Mouse (Mus musculus): ENCODE results near the gene Trpm3. TPM values are rescaled to one million over a fixed set of nuclear protein-coding genes. Genes with fewer than 3 reads are reported as not detected.
A peak's percentile ranks its signal among the peaks of the same experiment; 100 is the strongest.

Trpm3 gene
- polyA plus RNA-seq, 1 experiment from 2014 or later, result 0.51 TPM

- TF ChIP-seq EP300 (IDR thresholded peaks at IDR 0.05), result no peak
- Histone ChIP-seq H3K4me3 (ENCODE audit: low read depth, low read length) (no peak overlapping the region), H3K4me1 (ENCODE audit: insufficient read depth, low read depth, low read length) (no peaks in the 10 kb centered on the region), H3K9ac (replicated peaks; ENCODE audit: low read depth) (no peak overlapping the region), H3K36me3 (ENCODE audit: insufficient read depth, low read length) (no peaks in the 10 kb centered on the region), H3K27me3 (replicated peaks; ENCODE audit: insufficient read depth, low read length) (no peaks in the 10 kb centered on the region), H3K4me2 (replicated peaks; ENCODE audit: low read depth, low read length) (no peak overlapping the region), H3K9me3 (ENCODE audit: low read length) (no peaks in the 10 kb centered on the region), H3K27ac (ENCODE audit: low read length) (no peak overlapping the region)
- ATAC-seq, result peak; percentile 61
- peak; percentile 44 for DNase-seq (ENCODE audit: low spot score)
- WGBS, result 54% methylated on average over 7 of the region's 7 CpGs
Measured at GRCm38 (mm10) chr19:22901892-22902291, 763.0 kb downstream of the Trpm3 start.

GRCm38 (mm10) chr19:22902386-22902785 is 763.5 kb downstream of the Trpm3 start:
- Histone ChIP-seq H3K4me2 (replicated peaks; ENCODE audit: low read depth, low read length) (no peak overlapping the region), H3K4me3 (ENCODE audit: low read depth, low read length) (no peak overlapping the region), H3K27me3 (replicated peaks; ENCODE audit: insufficient read depth, low read length) (no peaks in the 10 kb centered on the region), H3K4me1 (ENCODE audit: insufficient read depth, low read depth, low read length) (no peaks in the 10 kb centered on the region), H3K36me3 (ENCODE audit: insufficient read depth, low read length) (no peaks in the 10 kb centered on the region), H3K27ac (ENCODE audit: low read length) (no peak overlapping the region), H3K9me3 (ENCODE audit: low read length) (no peaks in the 10 kb centered on the region), H3K9ac (replicated peaks; ENCODE audit: low read depth) (no peak overlapping the region)
- 89% methylated on average over 6 of the region's 6 CpGs for WGBS
- DNase-seq (ENCODE audit: low spot score), result no peak
- ATAC-seq, result no peak
- TF ChIP-seq EP300 (IDR thresholded peaks at IDR 0.05) (no peak), CTCF (IDR thresholded peaks at IDR 0.05) (no peak)

- no peak for DNase-seq (ENCODE audit: low spot score)
- Histone ChIP-seq H3K4me1 (ENCODE audit: insufficient read depth, low read depth, low read length) (no peaks in the 10 kb centered on the region), H3K4me2 (replicated peaks; ENCODE audit: low read depth, low read length) (no peak overlapping the region), H3K9me3 (ENCODE audit: low read length) (no peaks in the 10 kb centered on the region), H3K9ac (replicated peaks; ENCODE audit: low read depth) (no peak overlapping the region), H3K27me3 (replicated peaks; ENCODE audit: insufficient read depth, low read length) (no peaks in the 10 kb centered on the region), H3K4me3 (ENCODE audit: low read depth, low read length) (no peak overlapping the region), H3K27ac (ENCODE audit: low read length) (no peak overlapping the region), H3K36me3 (ENCODE audit: insufficient read depth, low read length) (no peaks in the 10 kb centered on the region)
- 74% methylated on average over 11 of the region's 11 CpGs for WGBS
- no peak for TF ChIP-seq EP300 (IDR thresholded peaks at IDR 0.05)
- no peak for TF ChIP-seq CTCF (IDR thresholded peaks at IDR 0.05)
- ATAC-seq, result no peak
Measured at GRCm38 (mm10) chr19:22905066-22905482, 766.2 kb downstream of the Trpm3 start.

DNA sequence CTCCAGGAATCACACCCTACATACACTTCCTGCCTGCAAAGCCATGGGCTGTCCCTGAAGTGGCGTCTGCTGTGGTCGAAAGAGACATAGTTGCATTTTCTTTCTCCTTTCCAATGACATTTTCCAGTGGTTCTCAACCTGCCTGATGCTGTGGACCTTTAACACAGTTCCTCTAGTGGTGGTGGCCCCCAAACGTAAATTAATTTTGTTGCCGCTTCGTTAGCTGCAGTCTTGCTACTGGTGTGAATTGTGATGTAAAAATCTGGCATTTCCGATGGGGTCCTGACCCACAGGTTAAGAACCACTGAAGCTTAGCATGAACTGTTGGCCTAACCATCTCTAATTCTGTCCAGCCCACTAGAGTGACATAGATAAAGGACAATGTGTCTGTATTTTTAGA is 771.8 kb downstream of the Trpm3 start:
- ATAC-seq (no peak), DNase-seq (ENCODE audit: low spot score) (no peak)
- no peaks in the 10 kb centered on the region for H3K9me3 ChIP-seq (ENCODE audit: low read length)
- H3K9ac ChIP-seq (replicated peaks; ENCODE audit: low read depth), result no peak overlapping the region
- H3K4me2 ChIP-seq (replicated peaks; ENCODE audit: low read depth, low read length), result no peak overlapping the region
- WGBS, result 85% methylated on average over 6 of the region's 6 CpGs
- H3K36me3 ChIP-seq (ENCODE audit: insufficient read depth, low read length), result no peaks in the 10 kb centered on the region
- no peak overlapping the region for H3K27ac ChIP-seq (ENCODE audit: low read length)
- H3K27me3 ChIP-seq (replicated peaks; ENCODE audit: insufficient read depth, low read length), result no peaks in the 10 kb centered on the region
- H3K4me1 ChIP-seq (ENCODE audit: insufficient read depth, low read depth, low read length), result no peaks in the 10 kb centered on the region
- TF ChIP-seq EP300 (IDR thresholded peaks at IDR 0.05), result no peak
- no peak for TF ChIP-seq CTCF (IDR thresholded peaks at IDR 0.05)
- no peak overlapping the region for H3K4me3 ChIP-seq (ENCODE audit: low read depth, low read length)

- Histone ChIP-seq H3K9me3 (ENCODE audit: low read length) (no peaks in the 10 kb centered on the region), H3K4me2 (replicated peaks; ENCODE audit: low read depth, low read length) (no peak overlapping the region), H3K27me3 (replicated peaks; ENCODE audit: insufficient read depth, low read length) (no peaks in the 10 kb centered on the region), H3K27ac (ENCODE audit: low read length) (no peak overlapping the region), H3K4me3 (ENCODE audit: low read depth, low read length) (no peak overlapping the region), H3K9ac (replicated peaks; ENCODE audit: low read depth) (no peak overlapping the region), H3K4me1 (ENCODE audit: insufficient read depth, low read depth, low read length) (peaks cover 7% of the 10 kb centered on the region; the same call in 1 of the 2 replicates), H3K36me3 (ENCODE audit: insufficient read depth, low read length) (no peaks in the 10 kb centered on the region)
- no peak for DNase-seq (ENCODE audit: low spot score)
- 82% methylated on average over 4 of the region's 4 CpGs for WGBS
- TF ChIP-seq EP300 (IDR thresholded peaks at IDR 0.05) (no peak), CTCF (IDR thresholded peaks at IDR 0.05) (no peak)
- no peak for ATAC-seq
Measured at GRCm38 (mm10) chr19:22912971-22913370, 774.1 kb downstream of the Trpm3 start.

DNA sequence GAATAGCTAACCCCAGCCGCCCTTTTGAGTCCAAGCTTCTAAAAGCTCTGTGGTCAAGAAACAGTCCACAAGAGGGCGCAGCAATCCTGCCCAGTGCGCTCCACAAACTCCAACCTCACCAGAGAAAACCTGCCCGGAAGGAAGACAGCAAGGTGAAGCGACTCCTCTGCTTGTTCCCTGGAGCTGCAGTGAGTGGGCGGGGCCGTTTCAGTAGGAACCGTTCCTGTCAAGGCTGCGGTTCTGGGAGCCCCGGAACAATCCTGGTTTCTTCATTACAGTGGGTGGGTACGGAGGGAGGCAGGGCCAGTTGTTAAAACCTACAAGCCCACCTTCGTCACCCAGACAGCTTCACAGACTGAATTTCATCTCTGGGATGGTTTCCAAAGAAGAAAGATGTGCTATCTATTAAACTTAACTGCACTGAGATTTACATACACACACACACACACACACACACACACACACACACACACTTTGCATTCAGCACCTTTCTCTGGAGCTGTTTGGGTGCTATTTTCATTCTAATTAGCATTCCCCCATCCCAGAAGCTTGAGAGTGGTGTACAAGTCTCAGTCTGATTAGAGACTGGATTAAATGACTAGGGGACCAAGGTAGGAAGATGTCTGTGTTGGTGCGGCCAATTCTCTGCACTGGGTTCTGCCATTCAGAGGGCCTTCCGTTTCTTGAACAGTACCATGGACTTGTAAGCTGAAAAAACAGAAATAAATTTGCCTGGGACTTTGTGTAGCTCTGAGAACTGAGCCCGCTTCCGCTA is 777.2 kb downstream of the Trpm3 start:
- no peak for TF ChIP-seq EP300 (IDR thresholded peaks at IDR 0.05)
- TF ChIP-seq CTCF (IDR thresholded peaks at IDR 0.05), result peak; percentile 94
- Histone ChIP-seq H3K27ac (ENCODE audit: low read length) (peak overlapping the region; percentile 83), H3K27me3 (replicated peaks; ENCODE audit: insufficient read depth, low read length) (no peaks in the 10 kb centered on the region), H3K36me3 (ENCODE audit: insufficient read depth, low read length) (no peaks in the 10 kb centered on the region), H3K4me1 (ENCODE audit: insufficient read depth, low read depth, low read length) (peaks cover 7% of the 10 kb centered on the region; the same call in 1 of the 2 replicates), H3K4me2 (replicated peaks; ENCODE audit: low read depth, low read length) (peak overlapping the region; percentile 54), H3K4me3 (ENCODE audit: low read depth, low read length) (peak overlapping the region; percentile 10; the same call in 1 of the 2 replicates), H3K9me3 (ENCODE audit: low read length) (no peaks in the 10 kb centered on the region), H3K9ac (replicated peaks; ENCODE audit: low read depth) (0 out of 2 replicates have a peak overlapping the region, but pooled peaks have one; percentile 34)
- ATAC-seq (peak; percentile 24), DNase-seq (ENCODE audit: low spot score) (peak; percentile 94)
- WGBS, result 12% methylated on average over 16 of the region's 16 CpGs

All from lung, postnatal 0 days (tissue).